Mouse (Mus musculus) neural tube, embryonic 12.5 days (tissue): ENCODE data around the gene Ephb1. TPM values are rescaled to one million over a fixed set of nuclear protein-coding genes. Genes with fewer than 3 reads are reported as not detected.
A peak's percentile ranks its signal among the peaks of the same experiment; 100 is the strongest.

Source experiments
- ATAC-seq: fragments of 200-750 bp; cut with Nextera tagmentation; 2 replicates; pipeline ENCODE4 v1.8.0; 2017; ENCODE audit warnings: low read depth, mild to moderate bottlenecking, moderate TSS enrichment, moderate library complexity; ENCODE audit not compliant: low FRiP score
- H3K27ac ChIP-seq: fragments of 300-500 bp; sonication (generic); 2 replicates; pipeline ENCODE4 v1.5.1; 2016
- H3K27me3 ChIP-seq: fragments of 300-500 bp; sonication (generic); replicated peaks from 2 replicates; pipeline ENCODE4 v1.6.1; 2016; ENCODE audit warnings: mild to moderate bottlenecking
- H3K36me3 ChIP-seq: fragments of 300-500 bp; sonication (generic); 2 replicates; pipeline ENCODE4 v1.6.1; 2016; ENCODE audit warnings: mild to moderate bottlenecking
- H3K4me1 ChIP-seq: fragments of 300-500 bp; sonication (generic); 2 replicates; pipeline ENCODE4 v1.6.1; 2016
- H3K4me2 ChIP-seq: fragments of 300-500 bp; sonication (generic); replicated peaks from 2 replicates; pipeline ENCODE4 v1.6.1; 2016; ENCODE audit warnings: mild to moderate bottlenecking
- H3K4me3 ChIP-seq: fragments of 300-500 bp; sonication (generic); 2 replicates; pipeline ENCODE4 v1.5.1; 2016
- H3K9ac ChIP-seq: fragments of 300-500 bp; sonication (generic); 2 replicates; pipeline ENCODE4 v1.6.1; 2016; ENCODE audit warnings: mild to moderate bottlenecking
- H3K9me3 ChIP-seq: fragments of 300-500 bp; sonication (generic); 2 replicates; pipeline ENCODE4 v1.6.1; 2016; ENCODE audit warnings: mild to moderate bottlenecking
- WGBS: fragments of 180-500 bp; shearing (Covaris S2); methylation state at CpG from one replicate; pipeline ENCODE4 v1.1.7; 2016; 5-methylcytosine and 5-hydroxymethylcytosine counted together
- polyA plus RNA-seq: library from polyadenylated mRNA; unstranded; fragments of >200 nt; fragmentation: Nextera tagmentation; extraction: Ambion mirVana; gene quantifications from 2 replicates; pipeline ENCODE4 v1.2.1, GENCODE M21; 2016

Gene Ephb1
- polyA plus RNA-seq, 1 experiment from 2014 or later: 21.2 TPM

GRCm38 (mm10) chr9:102107978-102108377 lies 246.5 kb downstream of the Ephb1 start:
- H3K4me2 ChIP-seq: no peak overlapping the region
- H3K36me3 ChIP-seq: no peaks in the 10 kb centered on the region
- H3K27ac ChIP-seq: no peak overlapping the region
- H3K9ac ChIP-seq: no peak overlapping the region
- no peak for ATAC-seq
- no peak overlapping the region for H3K4me3 ChIP-seq
- H3K4me1 ChIP-seq: no peaks in the 10 kb centered on the region
- WGBS: 82% methylated on average over 3 of the region's 3 CpGs
- H3K27me3 ChIP-seq: 0 out of 2 replicates have a peak, but pooled peaks cover 3% of the 10 kb centered on the region
- no peaks in the 10 kb centered on the region for H3K9me3 ChIP-seq

- Histone ChIP-seq H3K9me3 (no peaks in the 10 kb centered on the region), H3K4me3 (no peak overlapping the region), H3K27ac (no peak overlapping the region), H3K27me3 (0 out of 2 replicates have a peak, but pooled peaks cover 3% of the 10 kb centered on the region), H3K4me2 (no peak overlapping the region), H3K9ac (no peak overlapping the region), H3K4me1 (no peaks in the 10 kb centered on the region), H3K36me3 (no peaks in the 10 kb centered on the region)
- ATAC-seq: no peak
- 71% methylated on average over 2 of the region's 2 CpGs for WGBS
Measured at GRCm38 (mm10) chr9:102107213-102107612, 247.3 kb downstream of the Ephb1 start.

GRCm38 (mm10) chr9:102096825-102097224 lies 257.7 kb downstream of the Ephb1 start:
- Histone ChIP-seq H3K4me1 (peaks cover 4% of the 10 kb centered on the region; the same call in 1 of the 2 replicates), H3K36me3 (no peaks in the 10 kb centered on the region), H3K27me3 (no peaks in the 10 kb centered on the region; the same call in 1 of the 2 replicates), H3K27ac (no peak overlapping the region), H3K9ac (no peak overlapping the region), H3K9me3 (no peaks in the 10 kb centered on the region), H3K4me2 (no peak overlapping the region), H3K4me3 (no peak overlapping the region)
- no peak for ATAC-seq
- WGBS: 45% methylated on average over 7 of the region's 7 CpGs

GRCm38 (mm10) chr9:102088598-102088997 lies 265.9 kb downstream of the Ephb1 start:
- no peaks in the 10 kb centered on the region for H3K27me3 ChIP-seq
- WGBS: 86% methylated on average over 5 of the region's 5 CpGs

GRCm38 (mm10) chr9:102086053-102086706 lies 268.3 kb downstream of the Ephb1 start:
- no peaks in the 10 kb centered on the region for H3K9me3 ChIP-seq
- no peak overlapping the region for H3K27ac ChIP-seq
- no peak overlapping the region for H3K4me2 ChIP-seq
- no peaks in the 10 kb centered on the region for H3K36me3 ChIP-seq
- no peaks in the 10 kb centered on the region for H3K27me3 ChIP-seq
- H3K9ac ChIP-seq: no peak overlapping the region
- peaks cover 11% of the 10 kb centered on the region; the same call in 1 of the 2 replicates for H3K4me1 ChIP-seq
- H3K4me3 ChIP-seq: no peak overlapping the region
- 74% methylated on average over 24 of the region's 24 CpGs for WGBS
- ATAC-seq: 0 out of 2 replicates have a peak, but pooled peaks have one; percentile 56

More at GRCm38 (mm10) chr9:102088598-102088997, 265.9 kb downstream of the Ephb1 start:
- Histone ChIP-seq H3K4me2 (no peak overlapping the region), H3K27ac (no peak overlapping the region), H3K36me3 (no peaks in the 10 kb centered on the region), H3K4me3 (no peak overlapping the region), H3K4me1 (peaks cover 11% of the 10 kb centered on the region; the same call in 1 of the 2 replicates), H3K9me3 (no peaks in the 10 kb centered on the region), H3K9ac (no peak overlapping the region)
- ATAC-seq: no peak

- Histone ChIP-seq H3K36me3 (no peaks in the 10 kb centered on the region), H3K27ac (no peak overlapping the region), H3K4me3 (no peak overlapping the region), H3K9ac (no peak overlapping the region), H3K9me3 (no peaks in the 10 kb centered on the region), H3K4me1 (peaks cover 11% of the 10 kb centered on the region), H3K27me3 (no peaks in the 10 kb centered on the region), H3K4me2 (no peak overlapping the region)
- WGBS: 82% methylated on average over 9 of the region's 9 CpGs
- ATAC-seq: no peak
Measured at GRCm38 (mm10) chr9:102085477-102085876, 269.0 kb downstream of the Ephb1 start.

GRCm38 (mm10) chr9:102080934-102081333 lies 273.6 kb downstream of the Ephb1 start:
- peaks cover 7% of the 10 kb centered on the region; the same call in 1 of the 2 replicates for H3K4me1 ChIP-seq

GRCm38 (mm10) chr9:102079151-102079550 lies 275.3 kb downstream of the Ephb1 start:
- WGBS: 95% methylated on average over 2 of the region's 2 CpGs
- H3K36me3 ChIP-seq: no peaks in the 10 kb centered on the region

More at GRCm38 (mm10) chr9:102080934-102081333, 273.6 kb downstream of the Ephb1 start:
- Histone ChIP-seq H3K27ac (no peak overlapping the region), H3K4me2 (no peak overlapping the region), H3K9ac (no peak overlapping the region), H3K36me3 (no peaks in the 10 kb centered on the region), H3K9me3 (no peaks in the 10 kb centered on the region), H3K27me3 (no peaks in the 10 kb centered on the region), H3K4me3 (no peak overlapping the region)
- no peak for ATAC-seq
- 84% methylated on average over 5 of the region's 5 CpGs for WGBS

GRCm38 (mm10) chr9:102078238-102078637 lies 276.3 kb downstream of the Ephb1 start:
- Histone ChIP-seq H3K36me3 (no peaks in the 10 kb centered on the region), H3K9me3 (no peaks in the 10 kb centered on the region), H3K27me3 (no peaks in the 10 kb centered on the region), H3K4me3 (no peak overlapping the region), H3K27ac (no peak overlapping the region), H3K4me1 (peaks cover 4% of the 10 kb centered on the region; the same call in 1 of the 2 replicates), H3K9ac (no peak overlapping the region), H3K4me2 (no peak overlapping the region)
- 93% methylated on average over 6 of the region's 6 CpGs for WGBS
- ATAC-seq: no peak

More at GRCm38 (mm10) chr9:102079151-102079550, 275.3 kb downstream of the Ephb1 start:
- ATAC-seq: no peak
- Histone ChIP-seq H3K27ac (no peak overlapping the region), H3K4me3 (no peak overlapping the region), H3K4me1 (peaks cover 4% of the 10 kb centered on the region; the same call in 1 of the 2 replicates), H3K4me2 (no peak overlapping the region), H3K9me3 (no peaks in the 10 kb centered on the region), H3K27me3 (no peaks in the 10 kb centered on the region), H3K9ac (no peak overlapping the region)

- peaks cover 4% of the 10 kb centered on the region; the same call in 1 of the 2 replicates for H3K4me1 ChIP-seq
- no peak overlapping the region for H3K27ac ChIP-seq
- no peaks in the 10 kb centered on the region for H3K36me3 ChIP-seq
- ATAC-seq: no peak
- no peak overlapping the region for H3K4me2 ChIP-seq
- no peak overlapping the region for H3K4me3 ChIP-seq
- H3K27me3 ChIP-seq: no peaks in the 10 kb centered on the region
- 56% methylated on average over 4 of the region's 4 CpGs for WGBS
- no peaks in the 10 kb centered on the region for H3K9me3 ChIP-seq
- H3K9ac ChIP-seq: no peak overlapping the region
Measured at GRCm38 (mm10) chr9:102075539-102075938, 279.0 kb downstream of the Ephb1 start.

- no peak overlapping the region for H3K27ac ChIP-seq
Measured at GRCm38 (mm10) chr9:102073404-102073803, 281.1 kb downstream of the Ephb1 start.

GRCm38 (mm10) chr9:102069151-102069882 lies 285.2 kb downstream of the Ephb1 start:
- H3K27me3 ChIP-seq: no peaks in the 10 kb centered on the region
- no peak overlapping the region for H3K4me3 ChIP-seq
- H3K27ac ChIP-seq: no peak overlapping the region
- no peaks in the 10 kb centered on the region for H3K36me3 ChIP-seq
- no peaks in the 10 kb centered on the region for H3K4me1 ChIP-seq
- no peak overlapping the region for H3K4me2 ChIP-seq
- no peaks in the 10 kb centered on the region for H3K9me3 ChIP-seq
- 60% methylated on average over 3 of the region's 3 CpGs for WGBS
- H3K9ac ChIP-seq: no peak overlapping the region
- ATAC-seq: no peak

More at GRCm38 (mm10) chr9:102073404-102073803, 281.1 kb downstream of the Ephb1 start:
- ATAC-seq: no peak; the same call in 1 of the 2 replicates
- Histone ChIP-seq H3K9me3 (no peaks in the 10 kb centered on the region), H3K9ac (no peak overlapping the region), H3K4me3 (no peak overlapping the region), H3K4me2 (no peak overlapping the region), H3K4me1 (0 out of 2 replicates have a peak, but pooled peaks cover 4% of the 10 kb centered on the region), H3K27me3 (no peaks in the 10 kb centered on the region), H3K36me3 (no peaks in the 10 kb centered on the region)
- 89% methylated on average over 5 of the region's 5 CpGs for WGBS
